Mouse (Mus musculus): Measurements from ENCODE around the gene Rassf2. TPM values are rescaled to one million over a fixed set of nuclear protein-coding genes. Genes with fewer than 3 reads are reported as not detected.
A peak's percentile ranks its signal among the peaks of the same experiment; 100 is the strongest.

Rassf2 gene
- polyA plus RNA-seq, 1 experiment from 2014 or later: 28.2 TPM

GRCm38 (mm10) chr2:132039894-132040293 is 9.8 kb upstream of the Rassf2 start:
- H3K27me3 ChIP-seq (ENCODE audit: control insufficient read depth, insufficient read depth, low read length): no peaks in the 10 kb centered on the region
- H3K36me3 ChIP-seq (replicated peaks; ENCODE audit: control insufficient read depth, insufficient read depth): no peaks in the 10 kb centered on the region
- no peak overlapping the region for H3K4me3 ChIP-seq (replicated peaks; ENCODE audit: low read length)
- 74% methylated on average over 7 of the region's 7 CpGs for WGBS
- H3K9me3 ChIP-seq (ENCODE audit: control insufficient read depth, low read length): no peaks in the 10 kb centered on the region
- no peak overlapping the region for H3K27ac ChIP-seq
- no peak overlapping the region for H3K4me2 ChIP-seq (replicated peaks)
- H3K9ac ChIP-seq: no peak overlapping the region
- no peaks in the 10 kb centered on the region for H3K4me1 ChIP-seq (replicated peaks; ENCODE audit: control insufficient read depth, insufficient read depth, low read length)
- DNase-seq (ENCODE audit: low spot score) (no peak), ATAC-seq (ENCODE audit: low FRiP score) (no peak)

DNA sequence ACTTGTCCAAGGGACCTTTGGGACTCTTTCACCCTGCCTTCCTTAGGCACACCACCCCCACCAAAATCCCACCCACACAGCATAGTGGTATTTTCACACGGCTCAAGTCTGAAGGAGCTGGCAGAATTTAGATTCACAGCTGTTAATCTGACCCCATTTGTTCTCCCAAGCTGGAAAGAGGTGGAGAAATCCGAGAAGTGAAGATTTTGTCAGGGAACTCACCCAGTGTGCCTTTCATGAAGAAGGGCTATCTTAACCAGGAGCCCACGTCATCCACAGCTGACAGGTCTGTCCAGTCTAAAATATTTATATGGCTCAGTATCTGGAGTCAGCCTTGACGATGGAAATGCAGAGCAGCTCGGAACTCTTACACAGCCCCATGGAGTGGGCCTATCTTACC is 6.3 kb upstream of the Rassf2 start:
- no peak for ATAC-seq (ENCODE audit: low FRiP score)
- no peaks in the 10 kb centered on the region for H3K27me3 ChIP-seq (ENCODE audit: control insufficient read depth, insufficient read depth, low read length)
- no peaks in the 10 kb centered on the region for H3K9me3 ChIP-seq (ENCODE audit: control insufficient read depth, low read length)
- DNase-seq (ENCODE audit: low spot score): no peak
- WGBS: 82% methylated on average over 5 of the region's 5 CpGs
- H3K27ac ChIP-seq: no peak overlapping the region
- no peak overlapping the region for H3K4me3 ChIP-seq (replicated peaks; ENCODE audit: low read length)
- no peaks in the 10 kb centered on the region for H3K36me3 ChIP-seq (replicated peaks; ENCODE audit: control insufficient read depth, insufficient read depth)
- peaks cover 1% of the 10 kb centered on the region; the same call in 1 of the 2 replicates for H3K4me1 ChIP-seq (replicated peaks; ENCODE audit: control insufficient read depth, insufficient read depth, low read length)
- no peak overlapping the region for H3K9ac ChIP-seq
- H3K4me2 ChIP-seq (replicated peaks): no peak overlapping the region

DNA sequence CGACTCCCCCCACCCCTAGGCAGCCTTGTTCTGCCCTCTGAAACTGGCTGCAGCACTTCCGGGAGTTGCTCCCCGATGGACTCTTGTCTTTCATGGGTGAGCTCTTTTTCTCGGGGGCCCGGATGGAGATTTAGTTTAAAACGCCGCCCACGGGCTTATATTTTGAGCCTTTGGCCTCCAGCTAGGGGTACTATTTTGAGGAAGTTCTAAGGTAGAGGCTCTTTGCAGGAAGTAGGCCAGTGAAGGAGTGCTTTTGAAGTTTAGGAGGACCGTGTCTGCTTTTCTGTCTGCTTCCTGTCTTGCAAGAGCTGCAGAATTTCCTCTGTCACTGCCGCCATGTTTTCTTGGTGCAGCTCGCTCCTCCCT is 5.4 kb upstream of the Rassf2 start:
- Histone ChIP-seq H3K9ac (no peak overlapping the region), H3K27me3 (ENCODE audit: control insufficient read depth, insufficient read depth, low read length) (no peaks in the 10 kb centered on the region), H3K4me2 (replicated peaks) (no peak overlapping the region), H3K36me3 (replicated peaks; ENCODE audit: control insufficient read depth, insufficient read depth) (no peaks in the 10 kb centered on the region), H3K4me3 (replicated peaks; ENCODE audit: low read length) (no peak overlapping the region), H3K4me1 (replicated peaks; ENCODE audit: control insufficient read depth, insufficient read depth, low read length) (peaks cover 10% of the 10 kb centered on the region; the same call in 1 of the 2 replicates), H3K9me3 (ENCODE audit: control insufficient read depth, low read length) (no peaks in the 10 kb centered on the region), H3K27ac (no peak overlapping the region)
- DNase-seq (ENCODE audit: low spot score) (no peak), ATAC-seq (ENCODE audit: low FRiP score) (no peak)
- WGBS: 53% methylated on average over 11 of the region's 11 CpGs

GRCm38 (mm10) chr2:132034590-132035469 is 4.8 kb upstream of the Rassf2 start:
- no peak overlapping the region for H3K4me3 ChIP-seq (replicated peaks; ENCODE audit: low read length)
- peaks cover 11% of the 10 kb centered on the region; the same call in 1 of the 2 replicates for H3K4me1 ChIP-seq (replicated peaks; ENCODE audit: control insufficient read depth, insufficient read depth, low read length)
- no peak overlapping the region for H3K9ac ChIP-seq
- no peak for ATAC-seq (ENCODE audit: low FRiP score)
- H3K4me2 ChIP-seq (replicated peaks): no peak overlapping the region
- 52% methylated on average over 4 of the region's 4 CpGs for WGBS
- no peaks in the 10 kb centered on the region for H3K9me3 ChIP-seq (ENCODE audit: control insufficient read depth, low read length)
- H3K27ac ChIP-seq: no peak overlapping the region
- no peaks in the 10 kb centered on the region for H3K27me3 ChIP-seq (ENCODE audit: control insufficient read depth, insufficient read depth, low read length)
- DNase-seq (ENCODE audit: low spot score): no peak
- no peaks in the 10 kb centered on the region for H3K36me3 ChIP-seq (replicated peaks; ENCODE audit: control insufficient read depth, insufficient read depth)

- no peak for DNase-seq (ENCODE audit: low spot score)
- ATAC-seq (ENCODE audit: low FRiP score): no peak
- Histone ChIP-seq H3K27me3 (ENCODE audit: control insufficient read depth, insufficient read depth, low read length) (no peaks in the 10 kb centered on the region), H3K9ac (peak overlapping the region; percentile 80), H3K9me3 (ENCODE audit: control insufficient read depth, low read length) (no peaks in the 10 kb centered on the region), H3K4me3 (replicated peaks; ENCODE audit: low read length) (no peak overlapping the region), H3K4me1 (replicated peaks; ENCODE audit: control insufficient read depth, insufficient read depth, low read length) (peaks cover 30% of the 10 kb centered on the region), H3K4me2 (replicated peaks) (peak overlapping the region; percentile 75), H3K36me3 (replicated peaks; ENCODE audit: control insufficient read depth, insufficient read depth) (no peaks in the 10 kb centered on the region), H3K27ac (peak overlapping the region; percentile 92)
- WGBS: 61% methylated on average over 11 of the region's 11 CpGs
These were observed 1.5 kb upstream of the Rassf2 start for GRCm38 (mm10) chr2:132031364-132032095.

DNA sequence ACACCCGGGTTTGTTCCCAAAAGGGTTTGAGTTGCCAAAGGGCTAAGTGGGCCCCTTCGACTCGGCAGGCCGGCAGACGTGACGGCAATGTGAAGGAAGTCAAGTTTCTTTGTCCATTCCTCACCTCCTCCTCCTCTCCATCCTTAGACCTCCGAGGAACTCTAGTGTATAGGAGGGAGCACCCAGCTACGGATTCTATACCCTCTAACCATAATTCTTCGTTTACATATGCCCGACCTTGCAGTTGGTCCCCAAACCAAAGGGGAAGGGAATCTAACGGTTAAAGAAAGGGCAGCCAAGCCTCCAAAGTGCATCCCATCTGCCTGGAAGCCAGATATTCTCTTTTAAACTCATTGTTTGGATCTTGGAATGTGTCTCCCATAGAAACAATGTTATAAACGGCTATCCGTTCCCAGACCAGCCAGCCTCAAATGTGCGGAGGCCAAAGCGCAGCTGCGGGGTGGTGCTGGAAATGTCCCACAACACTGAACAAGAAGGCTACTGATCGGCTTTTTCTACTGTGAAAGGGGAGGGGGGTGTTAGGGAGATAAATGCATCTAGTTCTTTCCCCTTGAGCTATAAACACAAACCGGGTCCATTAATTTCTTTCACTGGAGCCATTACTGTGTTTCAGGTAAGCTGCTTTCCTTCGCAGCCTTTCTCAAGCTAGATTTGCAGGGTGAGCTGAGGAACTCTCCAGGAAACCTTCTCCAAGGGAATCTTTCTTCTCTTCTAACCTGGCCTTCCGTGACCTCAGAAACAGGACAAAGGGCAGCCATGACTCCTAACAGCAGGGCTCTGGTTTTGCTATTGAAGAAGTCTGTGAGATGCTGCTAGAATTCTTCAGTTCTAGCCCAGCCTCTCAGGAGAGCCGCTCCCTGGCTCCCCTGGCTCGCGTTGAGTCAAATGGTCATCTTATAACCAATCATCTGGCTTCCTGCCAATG is 633 bp upstream of the Rassf2 start:
- peak overlapping the region; percentile 92 for H3K27ac ChIP-seq
- H3K9me3 ChIP-seq (ENCODE audit: control insufficient read depth, low read length): no peaks in the 10 kb centered on the region
- WGBS: 4% methylated on average over 23 of the region's 23 CpGs
- no peaks in the 10 kb centered on the region for H3K27me3 ChIP-seq (ENCODE audit: control insufficient read depth, insufficient read depth, low read length)
- ATAC-seq (ENCODE audit: low FRiP score) (peak; percentile 29), DNase-seq (ENCODE audit: low spot score) (peak; percentile 70)
- peak overlapping the region; percentile 75 for H3K4me2 ChIP-seq (replicated peaks)
- no peaks in the 10 kb centered on the region for H3K36me3 ChIP-seq (replicated peaks; ENCODE audit: control insufficient read depth, insufficient read depth)
- H3K4me1 ChIP-seq (replicated peaks; ENCODE audit: control insufficient read depth, insufficient read depth, low read length): peaks cover 30% of the 10 kb centered on the region
- peak overlapping the region; percentile 58 for H3K4me3 ChIP-seq (replicated peaks; ENCODE audit: low read length)
- H3K9ac ChIP-seq: peak overlapping the region; percentile 80

GRCm38 (mm10) chr2:132028894-132029605 is 1.0 kb downstream of the Rassf2 start:
- peak overlapping the region; percentile 80 for H3K9ac ChIP-seq
- no peak for DNase-seq (ENCODE audit: low spot score)
- H3K9me3 ChIP-seq (ENCODE audit: control insufficient read depth, low read length): no peaks in the 10 kb centered on the region
- no peaks in the 10 kb centered on the region for H3K27me3 ChIP-seq (ENCODE audit: control insufficient read depth, insufficient read depth, low read length)
- H3K4me3 ChIP-seq (replicated peaks; ENCODE audit: low read length): peak overlapping the region; percentile 58
- peak overlapping the region; percentile 75 for H3K4me2 ChIP-seq (replicated peaks)
- WGBS: under 1% methylated on average over 36 of the region's 36 CpGs
- ATAC-seq (ENCODE audit: low FRiP score): peak; percentile 13
- H3K27ac ChIP-seq: peak overlapping the region; percentile 73
- H3K4me1 ChIP-seq (replicated peaks; ENCODE audit: control insufficient read depth, insufficient read depth, low read length): peaks cover 30% of the 10 kb centered on the region
- no peaks in the 10 kb centered on the region for H3K36me3 ChIP-seq (replicated peaks; ENCODE audit: control insufficient read depth, insufficient read depth)

- no peak overlapping the region for H3K27ac ChIP-seq
- H3K4me3 ChIP-seq (replicated peaks; ENCODE audit: low read length): peak overlapping the region; percentile 58
- WGBS: 33% methylated on average over 5 of the region's 5 CpGs
- H3K9me3 ChIP-seq (ENCODE audit: control insufficient read depth, low read length): no peaks in the 10 kb centered on the region
- peak overlapping the region; percentile 75 for H3K4me2 ChIP-seq (replicated peaks)
- DNase-seq (ENCODE audit: low spot score) (no peak), ATAC-seq (ENCODE audit: low FRiP score) (no peak)
- H3K27me3 ChIP-seq (ENCODE audit: control insufficient read depth, insufficient read depth, low read length): no peaks in the 10 kb centered on the region
- peaks cover 30% of the 10 kb centered on the region for H3K4me1 ChIP-seq (replicated peaks; ENCODE audit: control insufficient read depth, insufficient read depth, low read length)
- no peaks in the 10 kb centered on the region for H3K36me3 ChIP-seq (replicated peaks; ENCODE audit: control insufficient read depth, insufficient read depth)
- peak overlapping the region; percentile 80 for H3K9ac ChIP-seq
These were observed 2.0 kb downstream of the Rassf2 start for GRCm38 (mm10) chr2:132028107-132028506.

Measured in hindbrain, embryonic 14.5 days (tissue).